Mouse (Mus musculus) forebrain, embryonic 12.5 days (tissue): ENCODE data around the gene Coq7. TPM values are rescaled to one million over a fixed set of nuclear protein-coding genes. Genes with fewer than 3 reads are reported as not detected.
A peak's percentile ranks its signal among the peaks of the same experiment; 100 is the strongest.

ENCODE experiments used
- ATAC-seq: fragments of 200-750 bp; cut with Nextera tagmentation; 2 replicates; pipeline ENCODE4 v1.8.0; 2017; ENCODE audit warnings: moderate TSS enrichment; ENCODE audit not compliant: low FRiP score
- H3K27ac ChIP-seq: fragments of 300-500 bp; sonication (generic); 2 replicates; pipeline ENCODE4 v1.5.1; 2016; ENCODE audit warnings: mild to moderate bottlenecking
- H3K27me3 ChIP-seq: fragments of 300-500 bp; sonication (generic); 2 replicates; pipeline ENCODE4 v1.6.1; 2016; ENCODE audit warnings: mild to moderate bottlenecking
- H3K36me3 ChIP-seq: fragments of 300-500 bp; sonication (generic); replicated peaks from 2 replicates; pipeline ENCODE4 v1.6.1; 2016; ENCODE audit warnings: mild to moderate bottlenecking
- H3K4me1 ChIP-seq: fragments of 300-500 bp; sonication (generic); 2 replicates; pipeline ENCODE4 v1.6.1; 2016
- H3K4me2 ChIP-seq: fragments of 300-500 bp; sonication (generic); 2 replicates; pipeline ENCODE4 v1.6.1; 2016; ENCODE audit warnings: mild to moderate bottlenecking, moderate library complexity
- H3K4me3 ChIP-seq: fragments of 300-500 bp; sonication (generic); replicated peaks from 2 replicates; pipeline ENCODE4 v1.5.1; 2016; ENCODE audit warnings: mild to moderate bottlenecking
- H3K9ac ChIP-seq: fragments of 300-500 bp; sonication (generic); 2 replicates; pipeline ENCODE4 v1.6.1; 2016; ENCODE audit warnings: mild to moderate bottlenecking
- H3K9me3 ChIP-seq: fragments of 300-500 bp; sonication (generic); 2 replicates; pipeline ENCODE4 v1.6.1; 2016
- WGBS: fragments of 180-500 bp; shearing (Covaris S2); methylation state at CpG from one replicate; pipeline ENCODE4 v1.1.7; 2016; 5-methylcytosine and 5-hydroxymethylcytosine counted together
- polyA plus RNA-seq: library from polyadenylated mRNA; unstranded; fragments of >200 nt; fragmentation: Nextera tagmentation; extraction: Ambion mirVana; gene quantifications from 2 replicates; pipeline ENCODE4 v1.2.1, GENCODE M21; 2016

The Coq7 gene
- 96.9 and 98.7 TPM in 2 replicates for polyA plus RNA-seq

GRCm38 (mm10) chr7:118533178-118533578 lies at the start of gene Coq7:
TSS of gene Coq7 (minus strand) at chr7:118533356.
- Histone ChIP-seq H3K9me3 (no peaks in the 10 kb centered on the region), H3K27ac (peak within 1 kb of the TSS; percentile 97), H3K36me3 (peaks cover 20% of the 10 kb centered on the region), H3K4me2 (peak within 1 kb of the TSS; percentile 54), H3K27me3 (no peaks in the 10 kb centered on the region), H3K9ac (peak within 1 kb of the TSS; percentile 73), H3K4me1 (peaks cover 8% of the 10 kb centered on the region), H3K4me3 (peak within 1 kb of the TSS; percentile 67)
- ATAC-seq, result peak; percentile 99
- under 1% methylated on average over 31 of the region's 31 CpGs for WGBS

GRCm38 (mm10) chr7:118579938-118580337 lies 46.8 kb upstream of the Coq7 start:
- H3K4me3 ChIP-seq, result no peak overlapping the region
- H3K27me3 ChIP-seq, result no peaks in the 10 kb centered on the region
- H3K4me2 ChIP-seq, result no peak overlapping the region
- H3K9ac ChIP-seq, result no peak overlapping the region
- ATAC-seq, result no peak
- H3K27ac ChIP-seq, result no peak overlapping the region
- 0 out of 2 replicates have a peak, but pooled peaks cover 3% of the 10 kb centered on the region for H3K9me3 ChIP-seq
- peaks cover 19% of the 10 kb centered on the region for H3K36me3 ChIP-seq
- H3K4me1 ChIP-seq, result peaks cover 28% of the 10 kb centered on the region
- WGBS, result 74% methylated on average over 2 of the region's 2 CpGs

DNA sequence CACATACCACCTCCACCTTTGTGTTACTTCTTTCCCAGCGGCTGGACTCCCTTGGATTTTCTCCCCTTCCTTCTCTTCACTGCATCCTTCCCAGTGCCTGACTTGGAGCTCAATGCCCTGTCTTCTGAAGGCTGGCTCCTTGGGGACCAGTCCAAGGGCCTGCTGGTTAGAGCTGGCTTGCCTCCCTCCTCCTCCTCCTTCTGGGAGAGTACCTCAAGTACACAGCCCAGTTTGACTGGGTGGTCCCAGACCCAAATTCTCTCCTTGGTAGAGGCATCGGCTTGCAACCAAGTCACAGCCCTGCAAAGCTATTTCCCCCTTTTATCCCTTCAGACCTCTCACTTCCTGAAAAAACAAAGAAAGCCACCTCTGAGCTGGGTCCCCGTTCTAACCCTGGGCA lies 45.1 kb upstream of the Coq7 start:
- no peak overlapping the region for H3K27ac ChIP-seq
- peaks cover 27% of the 10 kb centered on the region for H3K36me3 ChIP-seq
- no peak overlapping the region for H3K4me3 ChIP-seq
- WGBS, result 78% methylated on average over 3 of the region's 3 CpGs
- no peak overlapping the region for H3K4me2 ChIP-seq
- no peak overlapping the region for H3K9ac ChIP-seq
- H3K27me3 ChIP-seq, result no peaks in the 10 kb centered on the region
- ATAC-seq, result no peak
- H3K4me1 ChIP-seq, result peaks cover 26% of the 10 kb centered on the region
- H3K9me3 ChIP-seq, result 0 out of 2 replicates have a peak, but pooled peaks cover 3% of the 10 kb centered on the region

- 64% methylated on average over 5 of the region's 5 CpGs for WGBS
Observed at GRCm38 (mm10) chr7:118572039-118572438, 38.9 kb upstream of the Coq7 start.

GRCm38 (mm10) chr7:118571350-118571749 lies 38.2 kb upstream of the Coq7 start:
- Histone ChIP-seq H3K27ac (no peak overlapping the region), H3K4me2 (no peak overlapping the region), H3K36me3 (peaks cover 16% of the 10 kb centered on the region), H3K4me1 (peaks cover 16% of the 10 kb centered on the region), H3K4me3 (no peak overlapping the region), H3K27me3 (no peaks in the 10 kb centered on the region), H3K9ac (no peak overlapping the region), H3K9me3 (peaks cover 6% of the 10 kb centered on the region; the same call in 1 of the 2 replicates)
- 54% methylated on average over 5 of the region's 5 CpGs for WGBS
- ATAC-seq, result no peak

More at GRCm38 (mm10) chr7:118572039-118572438, 38.9 kb upstream of the Coq7 start:
- H3K9me3 ChIP-seq, result peaks cover 6% of the 10 kb centered on the region; the same call in 1 of the 2 replicates
- no peaks in the 10 kb centered on the region for H3K27me3 ChIP-seq
- no peak for ATAC-seq
- H3K27ac ChIP-seq, result no peak overlapping the region
- no peak overlapping the region for H3K9ac ChIP-seq
- peaks cover 11% of the 10 kb centered on the region; the same call in 1 of the 2 replicates for H3K36me3 ChIP-seq
- no peak overlapping the region for H3K4me3 ChIP-seq
- peaks cover 17% of the 10 kb centered on the region for H3K4me1 ChIP-seq
- no peak overlapping the region for H3K4me2 ChIP-seq

DNA sequence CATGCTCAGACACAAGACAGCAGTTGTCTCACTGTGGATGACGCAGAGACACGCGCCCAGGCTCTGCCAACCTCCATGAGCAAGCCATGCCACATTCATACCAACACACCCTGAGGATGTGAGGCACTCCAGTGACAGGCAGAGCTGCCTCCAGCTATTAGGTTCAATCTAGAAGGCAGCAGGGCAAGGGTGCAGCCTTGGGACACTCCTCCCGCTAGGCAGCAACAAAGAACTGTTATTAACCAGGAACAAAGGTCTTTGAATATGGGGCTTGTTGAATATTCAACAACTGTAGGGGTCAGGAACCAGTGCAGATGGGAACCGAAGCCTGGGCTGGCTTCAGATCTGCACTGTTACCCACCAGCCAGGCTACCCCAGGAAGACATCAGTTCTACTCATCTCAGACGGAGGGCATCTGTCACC lies 36.0 kb upstream of the Coq7 start:
- no peaks in the 10 kb centered on the region for H3K27me3 ChIP-seq
- WGBS, result 58% methylated on average over 6 of the region's 6 CpGs
- peak overlapping the region; percentile 56; the same call in 1 of the 2 replicates for H3K27ac ChIP-seq

GRCm38 (mm10) chr7:118554290-118554689 lies 21.1 kb upstream of the Coq7 start:
- Histone ChIP-seq H3K27me3 (no peaks in the 10 kb centered on the region), H3K4me2 (no peak overlapping the region), H3K9me3 (no peaks in the 10 kb centered on the region), H3K36me3 (peaks cover 81% of the 10 kb centered on the region), H3K4me3 (no peak overlapping the region), H3K27ac (no peak overlapping the region), H3K4me1 (no peaks in the 10 kb centered on the region), H3K9ac (no peak overlapping the region)
- ATAC-seq, result no peak
- 44% methylated on average over 2 of the region's 2 CpGs for WGBS

More for the DNA sequence above, 36.0 kb upstream of the Coq7 start:
- ATAC-seq, result peak; percentile 72
- peaks cover 6% of the 10 kb centered on the region; the same call in 1 of the 2 replicates for H3K9me3 ChIP-seq
- H3K4me2 ChIP-seq, result no peak overlapping the region
- H3K9ac ChIP-seq, result no peak overlapping the region
- peaks cover 32% of the 10 kb centered on the region for H3K36me3 ChIP-seq
- H3K4me3 ChIP-seq, result no peak overlapping the region
- H3K4me1 ChIP-seq, result peaks cover 9% of the 10 kb centered on the region

DNA sequence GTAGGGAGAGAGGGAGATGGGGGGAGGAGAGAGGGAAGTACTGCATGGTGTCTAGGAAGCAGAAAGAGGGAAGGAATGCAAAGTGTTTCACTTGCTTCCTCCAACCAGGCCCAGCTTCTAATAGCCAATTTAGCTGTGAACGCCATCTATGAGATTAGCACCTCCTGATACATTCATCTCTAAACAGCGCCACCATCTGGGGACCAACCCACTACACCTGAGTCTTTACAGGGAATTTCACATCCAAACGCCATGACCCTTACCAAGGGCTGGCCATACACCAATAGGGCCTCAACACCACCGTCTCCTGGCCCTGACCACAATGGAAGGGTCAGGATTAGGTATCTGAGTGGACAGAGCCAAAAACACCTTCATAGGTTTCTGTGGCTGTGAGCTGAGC lies 20.7 kb upstream of the Coq7 start:
- Histone ChIP-seq H3K27ac (no peak overlapping the region), H3K9ac (no peak overlapping the region), H3K4me3 (no peak overlapping the region), H3K4me2 (no peak overlapping the region), H3K4me1 (no peaks in the 10 kb centered on the region), H3K36me3 (peaks cover 82% of the 10 kb centered on the region), H3K27me3 (no peaks in the 10 kb centered on the region), H3K9me3 (no peaks in the 10 kb centered on the region)
- 65% methylated on average over 4 of the region's 4 CpGs for WGBS
- no peak for ATAC-seq

GRCm38 (mm10) chr7:118547451-118547850 lies 14.3 kb upstream of the Coq7 start:
- no peaks in the 10 kb centered on the region for H3K9me3 ChIP-seq
- 83% methylated on average over 10 of the region's 10 CpGs for WGBS
- H3K9ac ChIP-seq, result no peak overlapping the region
- no peak overlapping the region for H3K4me3 ChIP-seq
- no peak overlapping the region for H3K27ac ChIP-seq
- no peaks in the 10 kb centered on the region for H3K27me3 ChIP-seq
- H3K4me1 ChIP-seq, result no peaks in the 10 kb centered on the region
- ATAC-seq, result no peak
- peaks cover 85% of the 10 kb centered on the region for H3K36me3 ChIP-seq
- H3K4me2 ChIP-seq, result no peak overlapping the region

GRCm38 (mm10) chr7:118544128-118544527 lies 11.0 kb upstream of the Coq7 start:
- peaks cover 80% of the 10 kb centered on the region for H3K36me3 ChIP-seq
- H3K4me1 ChIP-seq, result no peaks in the 10 kb centered on the region
- H3K9me3 ChIP-seq, result no peaks in the 10 kb centered on the region
- 97% methylated on average over 4 of the region's 4 CpGs for WGBS
- no peaks in the 10 kb centered on the region for H3K27me3 ChIP-seq
- H3K9ac ChIP-seq, result no peak overlapping the region
- ATAC-seq, result no peak
- no peak overlapping the region for H3K4me3 ChIP-seq
- H3K4me2 ChIP-seq, result no peak overlapping the region
- H3K27ac ChIP-seq, result no peak overlapping the region

- H3K27ac ChIP-seq, result no peak overlapping the region
- no peak overlapping the region for H3K4me3 ChIP-seq
- H3K27me3 ChIP-seq, result no peaks in the 10 kb centered on the region
- H3K9me3 ChIP-seq, result no peaks in the 10 kb centered on the region
- ATAC-seq, result no peak
- peaks cover 27% of the 10 kb centered on the region for H3K36me3 ChIP-seq
- WGBS, result 88% methylated on average over 4 of the region's 4 CpGs
- H3K9ac ChIP-seq, result no peak overlapping the region
- H3K4me2 ChIP-seq, result no peak overlapping the region
- H3K4me1 ChIP-seq, result peaks cover 8% of the 10 kb centered on the region
Observed at GRCm38 (mm10) chr7:118535076-118535475, 1.9 kb upstream of the Coq7 start.

DNA sequence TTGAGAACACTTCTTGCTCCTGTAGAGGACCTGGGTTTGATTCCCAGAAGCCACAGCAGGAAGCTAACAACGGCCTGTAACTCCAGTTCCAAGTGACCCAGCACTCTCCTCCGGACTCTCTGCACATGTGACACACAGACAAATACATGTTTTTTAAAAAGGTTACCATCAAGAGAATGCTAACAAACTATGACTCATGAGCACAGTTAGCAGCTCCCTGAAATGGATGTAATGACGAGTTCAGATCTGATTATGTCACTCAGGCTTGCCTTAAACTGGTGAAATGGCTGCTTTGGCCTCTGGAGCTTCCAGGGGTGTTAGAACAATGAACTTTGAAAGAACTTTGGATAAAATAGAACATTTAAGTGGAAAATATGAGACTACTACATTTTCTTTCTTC lies 1.2 kb upstream of the Coq7 start:
- H3K9me3 ChIP-seq, result no peaks in the 10 kb centered on the region
- no peak overlapping the region for H3K4me2 ChIP-seq
- H3K9ac ChIP-seq, result no peak overlapping the region
- no peak overlapping the region for H3K27ac ChIP-seq
- no peaks in the 10 kb centered on the region for H3K27me3 ChIP-seq
- no peak overlapping the region for H3K4me3 ChIP-seq
- 77% methylated on average over 3 of the region's 3 CpGs for WGBS
- H3K36me3 ChIP-seq, result peaks cover 21% of the 10 kb centered on the region
- peaks cover 8% of the 10 kb centered on the region for H3K4me1 ChIP-seq
- ATAC-seq, result no peak

GRCm38 (mm10) chr7:118532519-118533177 lies 508 bp downstream of the Coq7 start:
- Histone ChIP-seq H3K4me3 (peak overlapping the region; percentile 67), H3K36me3 (peaks cover 19% of the 10 kb centered on the region), H3K27me3 (no peaks in the 10 kb centered on the region), H3K27ac (peak overlapping the region; percentile 97), H3K9ac (peak overlapping the region; percentile 73), H3K4me1 (peaks cover 8% of the 10 kb centered on the region), H3K4me2 (peak overlapping the region; percentile 54), H3K9me3 (no peaks in the 10 kb centered on the region)
- peak; percentile 94 for ATAC-seq
- WGBS, result 2% methylated on average over 36 of the region's 36 CpGs
